Mouse (Mus musculus) lung, embryonic 14.5 days (tissue): ENCODE results near the gene Sp140. TPM values are rescaled to one million over a fixed set of nuclear protein-coding genes. Genes with fewer than 3 reads are reported as not detected.
A peak's percentile ranks its signal among the peaks of the same experiment; 100 is the strongest.
"Not testable (repeated sequence)": the region's sequence is repeated elsewhere in the genome, so short reads cannot be mapped to it uniquely, and the experiment has no call there.

ENCODE experiments used
- ATAC-seq: fragments of 200-750 bp; cut with Nextera tagmentation; 2 replicates; pipeline ENCODE4 v1.8.0; 2017; ENCODE audit warnings: mild to moderate bottlenecking, moderate TSS enrichment, moderate library complexity; ENCODE audit not compliant: insufficient read depth
- DNase-seq: peaks from one replicate; pipeline ENCODE4 v3.0.0-alpha.2; 2015
- H3K27ac ChIP-seq: fragments of 300-500 bp; sonication (generic); 2 replicates; pipeline ENCODE4 v1.5.1; 2014; ENCODE audit warnings: low read depth, mild to moderate bottlenecking, moderate library complexity
- H3K27me3 ChIP-seq: fragments of 300-500 bp; sonication (generic); 2 replicates; pipeline ENCODE4 v1.6.1; 2014; ENCODE audit warnings: low read length, control low read depth; ENCODE audit not compliant: insufficient read depth
- H3K36me3 ChIP-seq: fragments of 300-500 bp; sonication (generic); 2 replicates; pipeline ENCODE4 v1.6.1; 2014; ENCODE audit warnings: control low read depth; ENCODE audit not compliant: insufficient read depth
- H3K4me1 ChIP-seq: fragments of 300-500 bp; sonication (generic); 2 replicates; pipeline ENCODE4 v1.6.1; 2014; ENCODE audit warnings: antibody characterized with exemption, control low read depth; ENCODE audit not compliant: insufficient read depth
- H3K4me2 ChIP-seq: fragments of 300-500 bp; sonication (generic); 2 replicates; pipeline ENCODE4 v1.6.1; 2014; ENCODE audit warnings: mild to moderate bottlenecking
- H3K4me3 ChIP-seq: fragments of 300-500 bp; sonication (generic); 2 replicates; pipeline ENCODE4 v1.5.1; 2014; ENCODE audit warnings: low read depth, low read length
- H3K9ac ChIP-seq: fragments of 300-500 bp; sonication (generic); 2 replicates; pipeline ENCODE4 v1.6.1; 2014
- H3K9me3 ChIP-seq: fragments of 300-500 bp; sonication (generic); 2 replicates; pipeline ENCODE4 v1.6.1; 2016; ENCODE audit warnings: low read depth, low read length, control low read depth
- CTCF ChIP-seq: IDR thresholded peaks from 2 replicates; pipeline ENCODE4 v1.5.1; 2016; ENCODE audit warnings: antibody characterized with exemption, low read depth
- WGBS: fragments of 180-500 bp; shearing (Covaris S2); extraction: QIAGEN DNeasy Blood & Tissue Kit; methylation state at CpG from one replicate; pipeline ENCODE4 v1.1.7; 2014; 5-methylcytosine and 5-hydroxymethylcytosine counted together
- polyA plus RNA-seq: library from polyadenylated mRNA; unstranded; fragments of >200 nt; fragmentation: Nextera tagmentation; extraction: Ambion mirVana; gene quantifications from 2 replicates; pipeline ENCODE4 v1.2.1, GENCODE M21; 2014

The Sp140 gene
- polyA plus RNA-seq, 1 experiment from 2014 or later = 0.70 TPM

- not testable (repeated sequence) for ATAC-seq, H3K4me1 ChIP-seq, H3K9me3 ChIP-seq, H3K9ac ChIP-seq, H3K27me3 ChIP-seq, H3K36me3 ChIP-seq, H3K4me2 ChIP-seq, H3K27ac ChIP-seq, H3K4me3 ChIP-seq
- TF ChIP-seq CTCF = peak; percentile 50
- 29% methylated on average over 5 of the region's 5 CpGs for WGBS
- DNase-seq = peak; percentile 1
These were observed 18.7 kb upstream of the Sp140 start for GRCm38 (mm10) chr1:85581518-85581917.

GRCm38 (mm10) chr1:85588697-85589096 is 11.5 kb upstream of the Sp140 start:
- 83% methylated on average over 1 of the region's 2 CpGs for WGBS
- H3K9ac ChIP-seq = not testable (repeated sequence)

GRCm38 (mm10) chr1:85592526-85592925 is 7.7 kb upstream of the Sp140 start:
- H3K27ac ChIP-seq, H3K4me1 ChIP-seq, H3K9ac ChIP-seq, H3K36me3 ChIP-seq, H3K4me3 ChIP-seq, H3K9me3 ChIP-seq, H3K27me3 ChIP-seq, H3K4me2 ChIP-seq, DNase-seq, ATAC-seq: not testable (repeated sequence)
- WGBS = 80% methylated on average over 8 of the region's 8 CpGs

More at GRCm38 (mm10) chr1:85588697-85589096, 11.5 kb upstream of the Sp140 start:
- DNase-seq, H3K4me3 ChIP-seq, ATAC-seq, H3K27ac ChIP-seq, H3K4me1 ChIP-seq, H3K4me2 ChIP-seq, H3K9me3 ChIP-seq, H3K27me3 ChIP-seq, H3K36me3 ChIP-seq: not testable (repeated sequence)

GRCm38 (mm10) chr1:85598271-85599012 is 1.7 kb upstream of the Sp140 start, which contains the start of gene Sp110:
Sp110 (minus strand) TSS chr1:85598817.
- H3K9me3 ChIP-seq, H3K4me1 ChIP-seq, H3K9ac ChIP-seq, H3K27ac ChIP-seq, H3K4me3 ChIP-seq, H3K36me3 ChIP-seq, ATAC-seq, H3K4me2 ChIP-seq, H3K27me3 ChIP-seq: not testable (repeated sequence)
- peak; percentile 1 for DNase-seq
- WGBS = 64% methylated on average over 16 of the region's 17 CpGs

GRCm38 (mm10) chr1:85600794-85601193 is 616 bp downstream of the Sp140 start:
- not testable (repeated sequence) for ATAC-seq, H3K4me1 ChIP-seq, H3K4me2 ChIP-seq, H3K9me3 ChIP-seq, H3K36me3 ChIP-seq, H3K27ac ChIP-seq, H3K9ac ChIP-seq, DNase-seq, H3K4me3 ChIP-seq, H3K27me3 ChIP-seq
- 61% methylated on average over 4 of the region's 4 CpGs for WGBS

GRCm38 (mm10) chr1:85604341-85604740 is 4.2 kb downstream of the Sp140 start:
- not testable (repeated sequence) for DNase-seq, H3K9ac ChIP-seq, H3K4me2 ChIP-seq, H3K4me1 ChIP-seq, H3K36me3 ChIP-seq, H3K9me3 ChIP-seq, H3K27me3 ChIP-seq, H3K27ac ChIP-seq, H3K4me3 ChIP-seq, ATAC-seq
- no CpG with 5 or more reads among the region's 1 CpGs for WGBS

GRCm38 (mm10) chr1:85608361-85608760 is 8.2 kb downstream of the Sp140 start:
- not testable (repeated sequence) for H3K4me2 ChIP-seq, H3K4me1 ChIP-seq, H3K4me3 ChIP-seq, H3K27me3 ChIP-seq, ATAC-seq, H3K36me3 ChIP-seq, DNase-seq, H3K9me3 ChIP-seq, H3K27ac ChIP-seq, H3K9ac ChIP-seq
- WGBS = 72% methylated on average over 3 of the region's 4 CpGs

GRCm38 (mm10) chr1:85610581-85610980 is 10.4 kb downstream of the Sp140 start:
- H3K9ac ChIP-seq, H3K4me1 ChIP-seq, H3K4me3 ChIP-seq, H3K36me3 ChIP-seq, H3K4me2 ChIP-seq, DNase-seq, H3K27me3 ChIP-seq, H3K9me3 ChIP-seq, ATAC-seq, H3K27ac ChIP-seq: not testable (repeated sequence)
- WGBS = no CpG with 5 or more reads among the region's 4 CpGs

- not testable (repeated sequence) for H3K4me3 ChIP-seq, H3K9ac ChIP-seq, H3K4me2 ChIP-seq, H3K4me1 ChIP-seq, ATAC-seq, H3K27ac ChIP-seq, H3K36me3 ChIP-seq, DNase-seq, H3K27me3 ChIP-seq, H3K9me3 ChIP-seq
- WGBS = 88% methylated on average over 3 of the region's 3 CpGs
These were observed 14.9 kb downstream of the Sp140 start for GRCm38 (mm10) chr1:85615096-85615495.

- not testable (repeated sequence) for H3K36me3 ChIP-seq, H3K4me2 ChIP-seq, H3K9ac ChIP-seq, H3K4me1 ChIP-seq, H3K9me3 ChIP-seq, DNase-seq, H3K27ac ChIP-seq, H3K27me3 ChIP-seq, ATAC-seq, H3K4me3 ChIP-seq
- 44% methylated on average over 3 of the region's 3 CpGs for WGBS
These were observed 15.6 kb downstream of the Sp140 start for GRCm38 (mm10) chr1:85615819-85616218.

GRCm38 (mm10) chr1:85617161-85617560 is 17.0 kb downstream of the Sp140 start:
- H3K9ac ChIP-seq, H3K4me3 ChIP-seq, H3K27me3 ChIP-seq, DNase-seq, ATAC-seq, H3K4me1 ChIP-seq, H3K36me3 ChIP-seq, H3K4me2 ChIP-seq, H3K9me3 ChIP-seq, H3K27ac ChIP-seq: not testable (repeated sequence)
- 67% methylated on average over 4 of the region's 5 CpGs for WGBS
